In the genomic region with DNA sequence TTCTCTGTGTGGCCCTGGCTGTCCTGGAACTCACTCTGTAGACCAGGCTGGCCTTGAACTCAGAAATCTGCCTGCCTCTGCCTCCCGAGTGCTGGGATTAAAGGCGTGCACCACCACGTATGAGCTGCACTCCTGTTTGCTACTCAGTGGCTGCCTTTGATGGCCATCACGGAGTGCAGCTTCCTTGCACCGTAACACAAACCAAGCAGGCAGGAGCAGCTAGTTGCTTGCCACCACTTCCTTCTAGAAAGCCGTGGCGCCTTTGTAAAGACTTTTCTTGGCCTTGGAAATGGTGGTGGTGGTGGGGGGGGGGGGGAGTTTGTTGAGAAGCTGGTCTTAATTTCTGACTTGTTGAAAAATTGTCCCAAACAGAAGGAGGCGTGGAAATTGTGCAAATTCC, we compare ENCODE assay signal across 23 mouse cellular contexts. TPM values are rescaled to one million over a fixed set of nuclear protein-coding genes. Genes with fewer than 3 reads are reported as not detected.
A peak's percentile ranks its signal among the peaks of the same experiment; 100 is the strongest.
DNase-seq lines count a peak whose midpoint lies in the region; ATAC-seq and TF ChIP-seq lines count a peak whose summit lies in the region.
"Had no signal": no experiment of that assay in that cellular context is flagged by ENCODE, and none has a peak within 500 bp of the region (broad histone marks: within the 10 kb centered on the region; RNA-seq: fewer than 3 reads in every experiment).

No protein-coding gene starts in this region.

- TF ChIP-seq EP300 in heart, adult 2 months (IDR thresholded peaks at IDR 0.05; ENCODE audit: insufficient read depth, low read depth, low read length): no peak

- no peak overlapping the region for H3K4me2 ChIP-seq in intestine, postnatal 0 days (replicated peaks; ENCODE audit: low read depth)
- no peak overlapping the region for H3K4me2 ChIP-seq in kidney, embryonic 16.5 days (replicated peaks; ENCODE audit: low read depth, low read length)
- H3K4me2 ChIP-seq: embryonic facial prominence, embryonic 13.5 days; forebrain, embryonic 13.5 days; heart, embryonic 11.5 days; heart, embryonic 15.5 days; hindbrain, embryonic 13.5 days had no signal

- peak overlapping the region; percentile 93 for H3K27ac ChIP-seq in heart, adult 2 months
- H3K27ac ChIP-seq in heart, embryonic 10.5 days: no peak overlapping the region
- H3K27ac ChIP-seq in thymus, adult 2 months (ENCODE audit: control insufficient read depth, insufficient read depth, low read length): no peak overlapping the region
- no peak overlapping the region for H3K27ac ChIP-seq in intestine, postnatal 0 days (ENCODE audit: low read depth, low read length)
- H3K27ac ChIP-seq in kidney, embryonic 16.5 days (ENCODE audit: low read length): no peak overlapping the region
- H3K27ac ChIP-seq: embryonic facial prominence, embryonic 13.5 days; forebrain, embryonic 13.5 days; heart, embryonic 15.5 days; hindbrain, embryonic 13.5 days; hindbrain, postnatal 0 days had no signal

- ATAC-seq in intestine, postnatal 0 days: no peak
- no peak for ATAC-seq in kidney, embryonic 16.5 days (ENCODE audit: low FRiP score, low TSS enrichment)
- ATAC-seq: forebrain, embryonic 13.5 days; forebrain, postnatal 0 days; hindbrain, postnatal 0 days; Patski had no signal

- no peaks in the 10 kb centered on the region for H3K79me2 ChIP-seq in heart, adult 2 months (replicated peaks; ENCODE audit: control insufficient read depth, insufficient read depth, low read length)

- intact Hi-C loops in heart, adult 2 months (cut with DNase I): no loop called here

- no peaks in the 10 kb centered on the region for H3K27me3 ChIP-seq in heart, adult 2 months (ENCODE audit: control insufficient read depth, insufficient read depth, low read length)
- H3K27me3 ChIP-seq in heart, embryonic 10.5 days (ENCODE audit: insufficient read depth, poor library complexity, severe bottlenecking): peaks cover 3% of the 10 kb centered on the region; the same call in 1 of the 2 replicates
- H3K27me3 ChIP-seq in thymus, adult 2 months (ENCODE audit: control insufficient read depth, insufficient read depth, low read length): no peaks in the 10 kb centered on the region
- H3K27me3 ChIP-seq in intestine, postnatal 0 days (replicated peaks; ENCODE audit: control insufficient read depth, insufficient read depth, low read length): no peaks in the 10 kb centered on the region
- H3K27me3 ChIP-seq in kidney, embryonic 16.5 days (ENCODE audit: insufficient read depth, low read length): no peaks in the 10 kb centered on the region
- H3K27me3 ChIP-seq: embryonic facial prominence, embryonic 13.5 days; forebrain, embryonic 13.5 days; heart, embryonic 15.5 days; hindbrain, embryonic 13.5 days; Patski had no signal

- no peaks in the 10 kb centered on the region for H3K9me3 ChIP-seq in heart, embryonic 10.5 days
- no peaks in the 10 kb centered on the region for H3K9me3 ChIP-seq in intestine, postnatal 0 days (ENCODE audit: control insufficient read depth)
- no peaks in the 10 kb centered on the region for H3K9me3 ChIP-seq in kidney, embryonic 16.5 days (ENCODE audit: low read length)
- H3K9me3 ChIP-seq: embryonic facial prominence, embryonic 13.5 days; forebrain, embryonic 13.5 days; heart, embryonic 15.5 days; hindbrain, embryonic 13.5 days had no signal

- peaks cover 11% of the 10 kb centered on the region for H3K36me3 ChIP-seq in heart, adult 2 months (ENCODE audit: control insufficient read depth, insufficient read depth, low read length)
- peaks cover 2% of the 10 kb centered on the region; the same call in 1 of the 2 replicates for H3K36me3 ChIP-seq in heart, embryonic 10.5 days
- 0 out of 2 replicates have a peak, but pooled peaks cover under 1% of the 10 kb centered on the region for H3K36me3 ChIP-seq in thymus, adult 2 months (ENCODE audit: control insufficient read depth, insufficient read depth, low read length)
- H3K36me3 ChIP-seq in intestine, postnatal 0 days (ENCODE audit: control insufficient read depth, insufficient read depth): peaks cover 9% of the 10 kb centered on the region; the same call in 1 of the 2 replicates
- H3K36me3 ChIP-seq in kidney, embryonic 16.5 days (ENCODE audit: insufficient read depth, low read length): no peaks in the 10 kb centered on the region
- H3K36me3 ChIP-seq: heart, embryonic 15.5 days had no signal

- H3K4me3 ChIP-seq in heart, adult 2 months: no peak overlapping the region
- H3K4me3 ChIP-seq in heart, embryonic 10.5 days: no peak overlapping the region
- no peak overlapping the region for H3K4me3 ChIP-seq in thymus, adult 2 months (ENCODE audit: control insufficient read depth, insufficient read depth, low read length)
- H3K4me3 ChIP-seq in intestine, postnatal 0 days (ENCODE audit: low read depth, low read length): no peak overlapping the region
- no peak overlapping the region for H3K4me3 ChIP-seq in kidney, embryonic 16.5 days (ENCODE audit: low read length)
- H3K4me3 ChIP-seq: embryonic facial prominence, embryonic 13.5 days; forebrain, embryonic 13.5 days; heart, embryonic 15.5 days; hindbrain, embryonic 13.5 days had no signal

- 72% methylated on average over 8 of the region's 8 CpGs for WGBS in heart, adult 2 months
- WGBS in heart, embryonic 10.5 days: 85% methylated on average over 8 of the region's 8 CpGs
- 32% methylated on average over 8 of the region's 8 CpGs for WGBS in thymus, adult 2 months
- WGBS in intestine, postnatal 0 days: 85% methylated on average over 8 of the region's 8 CpGs
- 85% methylated on average over 8 of the region's 8 CpGs for WGBS in kidney, embryonic 16.5 days

- peaks cover 45% of the 10 kb centered on the region for H3K4me1 ChIP-seq in heart, adult 2 months (ENCODE audit: control insufficient read depth, insufficient read depth, low read length)
- H3K4me1 ChIP-seq in heart, embryonic 10.5 days: peaks cover 21% of the 10 kb centered on the region
- H3K4me1 ChIP-seq in thymus, adult 2 months (replicated peaks; ENCODE audit: control insufficient read depth, insufficient read depth, low read length): peaks cover 10% of the 10 kb centered on the region
- H3K4me1 ChIP-seq in intestine, postnatal 0 days (replicated peaks; ENCODE audit: control insufficient read depth, insufficient read depth, low read length): no peaks in the 10 kb centered on the region
- H3K4me1 ChIP-seq in kidney, embryonic 16.5 days (ENCODE audit: insufficient read depth, low read length): peaks cover 14% of the 10 kb centered on the region; the same call in 1 of the 2 replicates

- no peak for DNase-seq in heart, adult 2 months
- DNase-seq in heart, embryonic 10.5 days (ENCODE audit: low spot score): no peak
- DNase-seq in thymus, postnatal 4 days: peak; percentile 33
- DNase-seq in thymus, adult 2 months: no peak
- DNase-seq in T-cell, adult 2 months (ENCODE audit: low spot score): peak; percentile 56
- DNase-seq: adrenal gland, adult 2 months; adrenal gland, postnatal 25 days; cerebellum, adult 8-10 months; forebrain, postnatal 0 days; gastrocnemius, postnatal 25 days; heart, adult 11 months; heart, postnatal 14 days had no signal

- no peak for TF ChIP-seq CTCF in heart, adult 2 months (IDR thresholded peaks at IDR 0.05)
- no peak for TF ChIP-seq CTCF in thymus, adult 2 months (IDR thresholded peaks at IDR 0.05; ENCODE audit: borderline replicate concordance, control insufficient read depth, extremely low read depth, insufficient read depth, low read length, poor library complexity)
- no peak for TF ChIP-seq CTCF in intestine, postnatal 0 days (IDR thresholded peaks at IDR 0.05; ENCODE audit: low read depth)

- H3K9ac ChIP-seq in heart, adult 2 months (ENCODE audit: low read depth, low read length): no peak overlapping the region
- H3K9ac ChIP-seq in intestine, postnatal 0 days (ENCODE audit: low read depth, low read length): no peak overlapping the region
- no peak overlapping the region for H3K9ac ChIP-seq in kidney, embryonic 16.5 days (replicated peaks; ENCODE audit: low read length)
- H3K9ac ChIP-seq: embryonic facial prominence, embryonic 13.5 days; forebrain, embryonic 13.5 days; forebrain, postnatal 0 days; heart, embryonic 15.5 days; hindbrain, embryonic 13.5 days had no signal

- no peak for TF ChIP-seq POLR2A in heart, adult 2 months (IDR thresholded peaks at IDR 0.05; ENCODE audit: insufficient read depth, low read depth, low read length)
- no peak for TF ChIP-seq POLR2A in thymus, adult 2 months (IDR thresholded peaks at IDR 0.05; ENCODE audit: control insufficient read depth, extremely low read depth, insufficient read depth, low read length, poor library complexity)

RNA-seq across cellular contexts. Expression of gene Rflnb, which starts 12.5 kb away (rescaled TPM):
- 10 to 100 TPM; 30.7 to 36.7 TPM for total RNA-seq in heart, adult 2 months (2021)
- polyA plus RNA-seq in heart, adult 2 months (2012; rRNA removed): 18.5 and 34.4 TPM in 2 replicates
- polyA plus RNA-seq in heart, embryonic 10.5 days (2016; fragmentation: Nextera tagmentation; extraction: Ambion mirVana): 8.4 and 13.3 TPM in 2 replicates
- polyA plus RNA-seq in thymus, adult 2 months (2012; rRNA removed): 8.7 and 8.9 TPM in 2 replicates
- 24.2 and 26.8 TPM in 2 replicates for polyA plus RNA-seq in intestine, postnatal 0 days (2015; fragmentation: Nextera tagmentation; extraction: Ambion mirVana)
- 29.6 and 31.9 TPM in 2 replicates for polyA plus RNA-seq in kidney, embryonic 16.5 days (2015; fragmentation: Nextera tagmentation; extraction: Ambion mirVana)

RNA-seq across cellular contexts. Expression of gene 1700016K19Rik, which starts 40.4 kb away (rescaled TPM):
- total RNA-seq in heart, adult 2 months (2021): not detected
- 1.3 TPM in 1 of 2 replicates, not detected in the other for polyA plus RNA-seq in heart, adult 2 months (2012; rRNA removed)
- 0.16 TPM in 1 of 2 replicates, not detected in the other for polyA plus RNA-seq in heart, embryonic 10.5 days (2016; fragmentation: Nextera tagmentation; extraction: Ambion mirVana)
- polyA plus RNA-seq in thymus, adult 2 months (2012; rRNA removed): 0.38 and 0.74 TPM in 2 replicates
- polyA plus RNA-seq in intestine, postnatal 0 days (2015; fragmentation: Nextera tagmentation; extraction: Ambion mirVana): 0.17 TPM in 1 of 2 replicates, not detected in the other
- polyA plus RNA-seq in kidney, embryonic 16.5 days (2015; fragmentation: Nextera tagmentation; extraction: Ambion mirVana): 0.39 and 0.70 TPM in 2 replicates
- total RNA-seq: adrenal gland, adult 2 months; adrenal gland, postnatal 25 days; gastrocnemius, adult 18-20 months; gastrocnemius, postnatal 25 days; hematopoietic stem cell, adult 5-6 weeks had no signal
- polyA plus RNA-seq: adrenal gland, adult 2 months; heart, embryonic 11.5 days had no signal

Comparison
In these comparisons a context has a peak if more than half of its experiments do, and no peak if none do; other contexts are left out.
1. DNase-seq: peak in thymus, postnatal 4 days (single experiment) and T-cell, adult 2 months (single experiment); none in heart, adult 2 months (0 of 2), heart, embryonic 10.5 days (single experiment) and thymus, adult 2 months (single experiment).